Mouse (Mus musculus) limb, embryonic 12.5 days (tissue): ENCODE data around the gene Gpr150. TPM values are rescaled to one million over a fixed set of nuclear protein-coding genes. Genes with fewer than 3 reads are reported as not detected.

Source experiments
- polyA plus RNA-seq: library from polyadenylated mRNA; unstranded; fragments of >200 nt; fragmentation: Nextera tagmentation; extraction: Ambion mirVana; gene quantifications from 2 replicates; pipeline ENCODE4 v1.2.1, GENCODE M21; 2016

Gene Gpr150
- polyA plus RNA-seq, 1 experiment from 2014 or later: 0.21 TPM

Other genes starting within 250 kb of the Gpr150 start
- 30.9 and 31.2 TPM in 2 replicates for gene Glrx, start 217.1 kb downstream of the Gpr150 start, polyA plus RNA-seq
- 80.1 and 80.9 TPM in 2 replicates for gene Rhobtb3, start 113.1 kb downstream of the Gpr150 start, polyA plus RNA-seq
- gene Spata9, start 89.8 kb downstream of the Gpr150 start, polyA plus RNA-seq: 0.47 and 0.85 TPM in 2 replicates
- gene Rfesd, start 38.3 kb downstream of the Gpr150 start, polyA plus RNA-seq: 21.5 and 22.4 TPM in 2 replicates
- 7.8 and 9.0 TPM in 2 replicates for gene Arsk, start 41.7 kb upstream of the Gpr150 start, polyA plus RNA-seq
- 18.6 and 22.4 TPM in 2 replicates for gene Ttc37, start 41.7 kb upstream of the Gpr150 start, polyA plus RNA-seq
- gene Fam81b, start 248.1 kb upstream of the Gpr150 start, polyA plus RNA-seq: not detected in 2 replicates